Mouse (Mus musculus) 3134 (cell line): ENCODE measurements around the gene Ppp1r37.

Experiments used
- DNase-seq: peaks from one replicate; pipeline ENCODE4 v3.0.0-alpha.2; 2011; ENCODE audit warnings: low spot score; ENCODE audit not compliant: insufficient read length; ENCODE audit errors: extremely low read depth

Ppp1r37 gene

DNA sequence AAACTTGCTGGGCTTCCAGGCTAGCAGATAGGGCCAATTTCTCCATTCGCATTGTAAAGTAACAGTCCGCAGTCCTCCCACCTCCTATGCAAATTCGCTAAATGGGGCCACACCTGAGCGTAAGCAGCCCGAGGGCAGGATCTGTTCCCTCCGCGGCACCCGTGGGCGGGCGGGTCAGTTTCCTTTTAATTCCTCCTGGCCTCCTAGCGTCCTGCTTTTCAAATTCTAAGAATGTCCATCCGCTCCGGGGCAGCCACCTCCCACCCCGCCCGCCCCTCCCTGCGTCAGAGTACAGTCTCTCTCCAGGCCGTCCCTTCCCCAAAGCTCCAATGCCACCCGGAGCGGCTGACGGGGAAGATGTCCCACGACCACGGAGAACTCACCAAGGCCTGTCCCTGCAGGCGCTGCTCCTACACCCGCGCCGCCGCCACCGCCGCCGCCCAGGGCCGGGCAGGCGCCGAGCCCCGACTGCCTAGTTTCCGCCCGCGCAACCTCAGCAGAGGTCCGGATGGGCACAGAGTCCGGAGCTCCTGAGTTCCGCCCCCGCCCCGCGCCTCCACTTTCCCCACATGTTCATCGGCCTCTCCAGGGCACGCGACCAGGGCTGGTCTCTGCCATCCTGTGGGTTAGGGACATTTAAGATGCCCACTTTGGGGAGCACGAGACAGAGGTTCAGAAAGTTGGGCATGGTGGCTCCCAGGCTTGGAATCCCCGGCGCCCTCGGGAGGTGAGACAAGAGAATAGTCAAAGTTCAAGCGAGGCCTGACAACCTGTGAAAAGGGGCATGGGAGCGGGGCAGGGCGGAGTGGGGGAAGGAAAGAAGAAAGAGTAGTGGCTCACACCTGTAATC lies 10.3 kb upstream of the Ppp1r37 start:
- peak; percentile 83 for DNase-seq

DNA sequence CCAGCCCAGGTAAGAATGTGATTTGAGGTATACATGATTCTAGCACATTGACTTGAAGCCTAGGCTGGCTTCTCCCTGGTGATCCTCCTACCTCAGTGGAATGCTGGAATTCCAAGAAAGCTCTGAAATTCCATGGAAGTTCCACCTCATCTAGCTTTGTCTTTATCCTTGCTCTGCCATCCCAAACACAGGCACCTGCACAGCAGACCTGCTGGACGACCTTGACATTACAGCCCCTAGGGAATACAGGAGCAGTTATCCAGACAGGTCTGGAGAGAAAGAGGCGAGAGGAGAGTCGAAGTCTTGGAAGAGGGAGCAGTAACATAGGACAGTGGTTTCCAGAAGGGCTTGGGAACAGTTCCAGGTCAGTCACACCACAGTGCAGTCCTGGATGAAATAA lies 6.8 kb upstream of the Ppp1r37 start:
- DNase-seq: no peak

DNA sequence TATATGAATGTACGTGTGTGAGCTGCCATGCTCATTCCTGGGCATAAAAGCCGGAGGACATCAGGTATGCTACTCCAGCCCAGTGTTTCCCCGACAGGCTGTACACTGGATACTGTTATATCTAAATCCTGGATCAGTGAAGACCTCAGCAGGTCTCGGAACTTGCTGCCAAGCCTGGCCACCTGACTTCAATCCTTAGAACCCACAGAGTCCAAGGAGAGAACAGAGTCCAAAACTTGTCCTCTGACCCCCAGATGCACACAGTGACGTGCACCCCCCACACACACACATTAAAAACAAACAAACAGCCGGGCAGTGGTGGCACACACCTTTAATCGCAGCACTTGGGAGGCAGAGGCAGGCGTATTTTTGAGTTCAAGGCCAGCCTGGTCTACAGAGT lies 4.5 kb upstream of the Ppp1r37 start:
- DNase-seq: no peak

DNA sequence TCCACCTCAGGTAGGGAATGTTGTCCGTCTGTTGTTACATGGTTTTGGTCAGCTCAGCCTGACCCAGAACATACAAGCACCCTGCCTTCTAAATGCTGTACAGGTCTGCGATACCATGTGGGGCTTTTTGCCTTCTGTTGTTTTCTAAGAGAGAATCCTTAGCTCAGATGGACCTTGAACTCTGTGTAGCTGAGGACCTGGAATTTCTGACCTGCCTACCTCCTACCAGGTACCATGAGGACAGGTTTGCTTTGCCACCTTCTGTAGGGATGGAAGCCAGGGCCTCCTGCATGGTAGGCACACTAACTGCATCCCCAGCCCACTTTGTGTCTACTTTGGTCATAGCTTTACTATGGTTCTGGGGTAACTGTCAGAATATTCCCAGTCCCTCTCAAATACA lies 2.9 kb upstream of the Ppp1r37 start:
- DNase-seq: no peak

DNA sequence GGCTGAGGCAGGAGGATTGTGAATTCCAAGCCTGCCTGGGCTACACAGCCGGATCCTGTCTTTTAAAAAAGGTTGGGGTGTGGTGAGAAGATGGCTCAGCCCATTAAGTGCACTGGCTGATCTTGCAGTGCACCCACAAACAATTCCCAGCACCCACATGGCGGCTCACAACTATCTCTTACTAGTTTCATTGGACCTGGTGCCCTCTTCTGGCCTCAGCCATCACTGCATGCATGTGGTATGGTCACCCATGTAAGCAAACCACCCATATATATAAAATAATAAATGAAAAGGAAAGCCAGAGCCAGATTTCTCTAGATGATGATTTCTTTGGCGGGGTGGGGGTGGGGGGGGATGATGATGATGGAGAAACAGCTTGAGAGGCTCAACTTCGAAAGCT lies 1.6 kb upstream of the Ppp1r37 start:
- DNase-seq: no peak

DNA sequence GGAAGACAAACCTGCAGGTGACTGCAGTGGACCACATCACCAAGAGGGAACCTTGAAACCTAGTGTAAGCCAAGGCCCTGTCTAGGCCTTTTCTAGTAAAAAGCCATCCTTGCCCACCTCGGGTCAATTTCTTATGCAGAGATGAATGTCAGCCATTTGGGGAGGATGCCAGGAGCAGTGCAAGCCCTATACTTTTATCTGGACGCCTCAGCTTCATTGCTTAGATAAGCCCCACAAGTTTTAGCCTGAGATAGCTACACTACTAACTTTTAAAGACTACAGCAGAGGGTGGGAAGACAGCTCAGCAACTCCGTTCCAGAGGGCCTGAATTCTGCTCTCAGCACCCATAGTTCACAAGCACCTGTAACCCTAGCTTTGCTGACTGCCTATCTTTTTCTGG lies 1.0 kb upstream of the Ppp1r37 start:
- DNase-seq: no peak

DNA sequence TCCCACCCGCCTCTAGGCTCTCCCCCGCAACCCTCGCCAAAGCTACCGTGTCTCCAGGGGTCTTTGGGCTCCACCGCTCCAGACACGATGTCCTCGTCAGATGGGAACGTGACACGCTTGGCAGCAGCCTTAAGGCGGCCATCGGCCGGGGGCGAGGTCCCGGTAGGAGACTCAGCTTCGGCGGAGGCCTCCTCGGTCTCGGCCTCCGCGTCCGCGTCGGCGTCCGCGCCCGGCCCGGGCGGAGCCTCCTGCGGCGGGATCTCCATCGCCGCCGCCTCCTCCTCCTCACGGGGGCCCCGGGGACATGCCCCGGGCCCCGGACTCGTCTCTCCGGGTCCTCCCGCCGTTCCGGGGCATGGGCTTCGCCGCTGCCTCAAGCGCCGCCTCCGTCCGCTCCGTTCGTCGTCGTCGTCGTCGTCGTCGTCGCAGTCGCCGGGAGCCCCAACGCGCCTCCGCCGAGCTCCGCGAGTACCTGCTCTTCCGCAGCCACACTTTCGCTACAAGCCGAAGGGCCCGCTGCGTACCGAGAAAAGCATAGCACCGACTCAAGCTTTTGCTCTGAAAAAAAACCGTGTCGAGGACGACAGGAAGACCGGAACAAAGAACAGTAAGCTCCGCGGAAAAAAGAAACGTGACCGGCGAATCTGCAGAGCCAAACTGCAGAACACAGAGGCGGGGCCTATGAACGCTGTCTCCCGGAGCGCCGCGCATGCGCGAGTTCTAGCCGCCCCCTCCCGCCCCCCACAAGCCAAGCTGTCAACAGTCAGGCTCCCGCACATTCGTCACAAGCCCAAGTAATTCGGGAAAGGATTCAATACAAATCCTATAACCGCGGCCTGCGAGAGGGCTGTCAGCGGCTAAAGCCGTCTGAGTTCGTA lies 872 bp downstream of the Ppp1r37 start:
- DNase-seq: peak; percentile 88

DNA sequence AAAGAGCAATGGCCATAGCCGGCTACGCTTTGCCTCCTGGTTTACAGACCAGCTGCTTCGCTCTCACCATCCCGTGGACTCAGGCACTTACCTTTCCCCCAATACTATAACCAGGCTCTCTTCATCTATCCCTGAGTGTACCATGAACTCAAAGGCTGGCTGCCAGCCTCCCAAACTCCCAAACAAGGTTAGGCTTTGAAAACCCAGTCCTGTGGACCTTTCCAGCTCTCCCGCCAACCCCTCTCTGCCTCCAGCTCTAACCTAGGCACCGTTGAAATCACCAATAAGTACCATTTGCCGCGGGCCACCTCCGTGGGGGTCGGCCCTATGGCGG lies 1.5 kb downstream of the Ppp1r37 start:
- DNase-seq: no peak

DNA sequence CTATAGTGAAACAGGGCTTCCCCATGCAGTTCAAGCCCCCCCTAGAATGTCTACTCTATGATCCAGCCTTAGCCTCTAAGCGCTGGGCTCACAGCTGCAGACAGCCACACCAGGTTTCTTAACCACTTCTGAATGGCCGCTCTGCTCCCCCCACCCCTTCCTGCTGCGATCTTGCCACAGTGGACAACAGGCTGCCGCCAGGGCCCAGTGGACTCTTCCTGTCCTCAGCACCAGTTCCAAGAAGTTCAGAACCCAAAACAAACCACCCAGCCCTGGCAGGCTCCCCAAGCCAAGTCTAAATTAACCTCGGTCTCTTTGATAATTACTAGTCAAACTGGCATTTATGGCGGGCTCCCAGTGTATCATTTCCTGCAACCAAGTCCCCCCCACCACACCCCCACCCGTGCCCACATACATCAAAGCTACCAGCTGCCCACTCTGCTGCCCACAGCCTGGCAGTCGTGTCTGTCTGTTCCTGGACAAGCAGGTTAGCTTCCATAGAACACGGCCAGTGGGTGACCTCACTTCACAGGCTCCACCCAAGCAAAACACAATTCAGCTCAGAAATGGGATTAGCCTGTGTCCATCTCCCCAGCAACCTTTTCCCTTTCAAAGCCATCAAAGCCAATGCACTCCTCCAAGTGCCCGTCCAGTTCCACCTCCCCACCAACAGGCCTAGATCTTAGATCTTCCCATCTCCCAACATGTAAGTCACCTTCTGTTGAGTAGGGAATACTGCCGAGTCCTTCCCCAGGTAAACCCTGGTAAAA lies 2.2 kb downstream of the Ppp1r37 start:
- no peak for DNase-seq

DNA sequence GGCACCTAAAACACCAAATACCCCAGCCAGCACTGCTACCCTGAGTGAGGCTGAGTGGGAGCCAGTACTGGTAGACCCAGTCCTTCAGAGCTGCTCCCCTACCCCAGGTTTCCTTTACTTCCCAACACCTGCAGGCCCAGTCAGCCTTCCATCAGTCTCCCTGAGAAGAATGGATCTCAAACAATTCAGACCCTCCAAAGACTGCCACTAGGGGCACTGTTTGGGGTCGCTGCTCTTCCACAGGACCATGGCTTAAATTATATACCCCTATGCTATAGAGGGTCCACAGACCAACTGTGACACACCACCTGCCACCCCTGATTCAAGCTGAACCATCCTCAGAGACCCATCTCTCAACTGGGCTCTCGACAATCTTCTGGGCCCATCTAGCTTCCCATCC lies 3.9 kb downstream of the Ppp1r37 start:
- DNase-seq: no peak

DNA sequence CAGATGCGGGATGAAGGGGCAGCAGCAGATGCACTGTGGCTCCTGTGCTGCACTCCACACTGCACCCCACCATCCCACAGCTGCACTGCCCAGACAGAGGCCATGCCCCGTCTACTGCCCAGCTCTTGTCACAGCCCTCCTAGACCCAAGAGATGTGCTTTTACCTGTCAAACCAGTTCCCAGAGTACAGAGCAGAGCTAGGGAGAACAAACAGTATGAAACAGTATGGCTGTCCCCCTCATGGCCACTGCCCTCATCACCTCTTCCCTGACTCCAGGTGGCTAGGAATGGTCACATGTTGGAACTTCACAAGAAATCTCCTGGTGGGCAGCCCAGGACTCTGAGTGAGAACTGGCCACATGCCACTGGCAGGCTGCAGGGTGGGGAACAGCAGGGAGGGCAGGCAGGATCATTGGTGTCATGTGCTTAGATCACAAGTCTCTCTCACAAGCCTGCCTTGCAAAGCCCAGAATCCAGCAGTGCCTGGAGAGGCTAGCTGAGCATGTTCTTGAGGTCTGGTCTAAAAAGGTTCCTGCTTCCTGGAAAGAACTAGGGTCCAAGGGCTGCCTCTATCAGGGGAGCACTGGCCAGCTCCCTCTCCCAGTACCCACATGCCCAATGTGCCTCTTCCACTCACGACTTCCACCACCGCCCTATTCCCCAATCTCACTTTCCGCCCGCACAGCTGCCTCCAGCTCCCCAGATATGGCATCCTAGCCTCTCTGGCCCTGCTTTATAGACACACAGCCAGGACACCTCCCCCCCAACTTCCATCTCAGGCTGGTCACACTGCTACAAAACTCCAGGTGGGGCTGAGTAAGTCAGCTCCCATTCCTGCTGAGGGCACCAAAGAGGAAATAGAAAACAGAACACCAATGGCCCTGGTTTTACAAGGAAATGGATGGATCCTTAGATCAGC lies 4.6 kb downstream of the Ppp1r37 start:
- no peak for DNase-seq

DNA sequence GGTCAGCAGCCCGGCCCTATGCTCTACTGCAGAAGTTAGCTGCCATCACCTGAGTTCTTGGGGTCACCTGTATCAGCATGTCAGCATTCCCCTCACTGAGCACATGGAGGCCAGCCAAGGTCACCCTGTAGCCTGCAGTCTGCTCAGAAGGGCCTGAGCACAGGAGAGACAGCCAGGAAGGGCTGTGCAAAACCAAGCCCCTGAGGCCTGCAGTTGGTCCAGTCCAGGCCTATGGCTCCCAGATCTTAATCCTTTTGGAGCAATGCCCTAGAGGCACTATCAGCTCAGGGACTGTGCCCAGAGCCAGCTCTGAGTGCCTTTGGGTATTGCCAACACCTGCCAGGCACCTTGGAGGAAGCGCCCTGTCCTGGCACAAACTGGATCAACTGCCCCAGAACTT lies 5.8 kb downstream of the Ppp1r37 start:
- no peak for DNase-seq

DNA sequence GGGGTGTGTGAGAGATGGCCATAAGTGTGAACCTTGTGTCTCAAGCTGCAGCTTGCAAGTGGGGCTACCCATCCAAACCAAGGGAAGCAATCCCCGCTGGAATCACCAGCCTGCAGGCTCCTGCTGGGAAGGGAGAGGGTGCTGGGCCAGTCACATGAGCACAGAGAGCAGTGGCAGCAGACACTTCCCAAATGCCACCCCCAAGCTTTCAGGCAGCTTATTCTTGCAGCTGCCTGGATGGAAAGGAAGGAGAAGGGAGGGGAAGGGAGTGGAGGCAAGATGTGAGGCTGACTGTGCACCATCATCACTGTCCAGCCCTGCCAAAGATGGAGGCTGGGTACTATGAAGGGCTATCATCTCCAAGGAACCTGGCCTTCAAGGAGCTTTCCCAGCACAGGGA lies 8.7 kb downstream of the Ppp1r37 start:
- DNase-seq: no peak

DNA sequence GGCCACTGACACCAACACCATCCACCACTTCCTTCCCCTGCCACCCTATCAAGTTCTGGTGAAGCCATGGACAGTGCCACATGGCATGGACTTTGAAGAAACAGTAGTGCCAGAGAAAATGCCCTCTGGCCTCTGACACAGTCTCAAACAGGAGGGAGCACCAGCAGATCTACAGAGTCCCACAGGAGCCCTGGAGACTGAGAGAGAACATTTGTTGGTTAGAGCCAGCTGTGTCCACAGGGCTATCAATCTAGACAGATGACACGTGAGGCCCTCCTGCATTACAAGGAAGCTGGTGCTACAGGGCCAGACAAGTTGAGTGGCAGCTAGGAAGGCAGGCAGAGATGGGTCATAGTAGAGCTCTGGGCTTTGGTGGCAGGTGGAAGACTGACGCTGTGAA lies 10.4 kb downstream of the Ppp1r37 start:
- DNase-seq: no peak

DNA sequence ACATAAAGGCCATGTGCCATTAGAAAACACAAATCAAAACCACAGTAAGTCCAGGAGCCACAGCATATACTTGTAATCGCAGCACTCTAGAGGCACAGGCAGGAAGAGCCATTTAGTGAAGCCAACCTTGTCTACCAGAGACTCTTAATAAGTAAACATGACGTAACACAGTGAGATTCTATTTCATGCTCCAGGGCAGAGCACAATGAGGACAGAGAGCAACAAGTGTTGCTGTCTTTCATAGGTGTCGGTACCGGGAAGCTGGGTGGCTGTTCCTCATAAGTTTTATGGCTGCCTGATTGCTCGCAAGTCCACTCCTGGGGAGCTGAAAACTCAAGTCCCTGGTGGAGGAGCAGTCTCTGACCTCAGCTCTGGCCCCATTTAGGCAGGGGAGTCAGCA lies 11.2 kb downstream of the Ppp1r37 start:
- DNase-seq: no peak

DNA sequence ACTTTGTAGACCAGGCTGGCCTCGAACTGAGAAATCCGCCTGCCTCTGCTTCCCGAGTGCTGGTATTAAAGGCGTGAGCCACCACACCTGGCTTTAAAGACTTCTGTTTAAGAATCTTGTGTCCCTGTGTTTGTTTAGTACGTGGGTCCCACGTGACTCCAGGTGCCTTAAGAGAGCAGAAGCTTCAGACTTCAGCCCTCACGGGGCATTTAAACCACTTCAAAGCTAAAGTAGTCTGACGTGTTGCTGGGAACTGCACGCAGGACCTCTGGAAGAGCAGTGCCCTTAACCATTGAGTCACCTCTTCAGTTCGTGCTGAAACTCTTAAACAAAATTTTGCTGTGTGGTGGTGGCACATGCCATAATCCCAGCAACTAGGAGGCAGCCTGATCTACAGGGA lies 13.5 kb downstream of the Ppp1r37 start:
- DNase-seq: no peak

DNA sequence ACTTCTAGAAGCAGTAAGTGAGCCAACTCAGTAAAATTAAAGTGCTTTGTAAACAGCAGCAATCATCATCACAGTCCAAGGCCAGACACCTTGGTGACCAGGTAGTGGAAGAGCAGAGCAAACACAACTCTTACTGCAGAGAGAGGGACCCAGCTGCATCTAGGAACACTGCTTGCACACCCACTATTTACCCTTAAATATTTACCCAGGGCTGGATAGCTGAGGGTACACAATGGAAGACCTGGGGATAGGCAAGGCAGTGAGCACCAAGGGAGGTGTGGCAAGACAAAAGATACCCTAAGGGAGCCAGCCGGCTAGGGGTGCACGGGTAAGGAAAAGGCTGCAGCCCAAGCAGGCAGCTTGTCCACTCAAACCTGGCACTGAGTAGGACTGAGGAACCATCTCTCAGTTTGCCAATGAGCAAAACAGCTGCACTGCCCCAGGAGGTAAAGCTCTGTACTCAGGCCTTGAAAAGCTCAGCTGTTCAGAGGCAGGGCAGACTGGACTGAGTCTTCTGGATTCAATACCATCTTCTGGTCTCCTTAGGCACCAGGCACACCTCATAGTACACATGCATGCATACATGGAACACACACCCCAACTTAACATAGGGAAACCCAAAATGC lies 15.4 kb downstream of the Ppp1r37 start:
- DNase-seq: no peak

DNA sequence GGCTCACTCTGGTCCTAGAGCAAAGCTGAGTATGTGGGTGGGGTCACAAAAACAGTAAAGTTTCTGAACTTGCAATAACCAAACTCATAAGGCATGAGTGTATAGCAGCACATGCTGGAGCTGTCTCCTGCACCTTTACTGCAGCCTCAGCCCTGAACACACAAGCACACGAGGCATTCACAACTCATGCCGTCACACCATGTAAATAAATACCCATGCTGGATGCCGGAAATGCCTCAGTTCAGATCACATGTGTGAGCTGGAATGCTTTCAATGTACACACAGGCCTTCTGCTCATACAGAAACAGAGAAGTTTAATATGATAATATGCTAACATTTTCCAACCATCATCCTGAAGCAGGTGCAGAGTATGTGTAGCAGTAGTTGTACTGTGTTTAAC lies 16.9 kb downstream of the Ppp1r37 start:
- no peak for DNase-seq

DNA sequence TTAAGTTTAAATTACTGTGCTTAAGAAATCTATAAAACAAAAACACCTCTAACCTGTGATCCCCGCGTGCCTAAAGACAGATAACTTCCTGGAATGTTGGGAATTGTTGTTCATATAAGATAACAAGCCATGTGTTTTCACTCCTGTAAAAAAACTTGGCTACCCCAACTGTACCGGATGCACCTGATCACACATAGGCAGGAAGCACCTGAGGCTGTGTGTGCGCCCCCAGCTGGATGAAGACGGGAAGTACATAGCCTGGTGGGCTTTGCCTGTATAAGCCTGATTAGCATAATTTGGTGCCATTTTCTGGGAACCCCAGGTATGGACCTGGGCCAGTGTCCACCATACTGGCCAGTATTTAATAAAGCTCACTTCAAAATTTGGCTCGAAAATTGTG lies 19.3 kb downstream of the Ppp1r37 start:
- DNase-seq: no peak

DNA sequence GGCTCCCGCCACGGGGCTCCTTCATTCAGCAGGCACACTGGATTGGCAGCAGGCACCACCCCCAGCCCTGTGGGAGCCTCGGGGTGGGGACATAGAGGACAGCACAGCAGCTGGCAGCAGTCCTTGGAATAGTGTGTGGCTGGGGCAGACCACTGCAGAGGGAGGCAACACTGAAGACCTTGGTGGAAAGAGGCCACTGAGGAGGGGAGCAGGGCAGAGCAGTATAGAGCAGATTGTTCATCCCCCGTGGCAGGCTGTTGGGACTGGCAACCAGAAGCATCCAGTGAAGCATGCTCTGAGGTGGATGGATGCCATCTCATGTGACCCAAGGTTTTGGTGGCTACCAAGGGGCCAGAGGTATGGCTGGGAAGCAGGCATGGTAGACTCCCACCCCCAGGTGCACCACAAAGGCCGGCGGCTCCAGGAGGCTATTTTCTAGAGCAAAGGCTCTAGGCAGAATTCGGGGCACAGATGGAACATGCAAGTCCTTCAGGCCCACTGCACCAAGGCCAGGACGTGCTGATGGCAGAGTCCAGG lies 20.7 kb downstream of the Ppp1r37 start:
- DNase-seq: no peak
